Mouse (Mus musculus) v-Abl transformed pro-B cells (cell line): Measurements from ENCODE around the gene Klf7.

Experiments used
- in situ Hi-C, 2 experiments: fragments of 400-800 bp; cut with MboI; formaldehyde crosslinking; loops; one replicate each; pipeline ENCODE4 v1.15.1; 2025; ENCODE audit not compliant: unreplicated experiment in 2 of 2

The Klf7 gene

DNA sequence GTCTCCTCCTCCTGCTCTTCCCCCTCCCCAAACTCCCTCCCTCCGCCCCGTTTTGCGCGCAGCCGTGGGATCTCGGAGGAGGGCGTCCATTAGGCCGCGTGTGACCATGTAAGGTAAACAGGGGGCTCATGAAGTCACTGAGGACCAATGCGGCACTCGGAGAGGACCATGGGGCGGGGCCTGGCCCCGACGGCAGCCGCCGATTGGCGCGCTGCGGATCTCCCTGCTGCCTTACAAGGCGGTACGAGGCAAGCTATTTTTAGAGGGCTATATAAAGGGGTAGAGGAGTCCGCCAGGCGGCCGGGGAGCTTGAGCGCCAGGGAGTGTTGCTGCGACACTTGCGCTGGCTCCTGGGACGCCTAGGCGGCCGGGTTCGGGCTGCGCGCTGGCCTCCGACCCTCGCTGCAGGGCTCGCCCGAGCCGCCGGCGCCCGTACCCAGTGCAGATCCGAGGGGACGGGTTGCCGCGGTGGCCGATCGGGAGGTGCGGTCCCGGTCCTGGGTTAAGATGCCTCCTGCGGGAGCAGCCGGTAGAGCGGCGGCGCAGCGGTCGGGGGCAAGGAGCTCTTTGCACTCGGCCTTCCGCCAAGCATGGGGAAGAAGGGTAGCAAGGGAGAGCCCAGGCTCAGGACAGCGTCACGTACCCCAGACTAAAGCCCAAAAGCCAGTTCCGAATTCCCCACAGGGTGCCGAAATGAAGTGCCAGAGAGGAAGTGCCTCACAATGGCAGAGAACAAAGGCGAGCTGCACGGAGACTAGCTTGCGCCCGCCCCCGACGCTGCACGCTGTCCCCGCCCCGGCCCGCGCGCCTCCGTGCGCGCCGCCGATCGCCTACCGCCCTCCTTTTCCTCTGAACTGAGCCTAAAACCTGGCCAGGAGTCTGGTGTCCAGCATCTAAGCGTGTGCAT, at the start of gene Klf7:
Gene Klf7, minus strand, starts transcription at position 724 of the 907 bp plus-strand sequence.
- in situ Hi-C loops = loop anchor here (5.0 to 25.0 kb wide), 5 partner anchors 35 to 415 kb away; partner anchors contain the start of gene Creb1 (in 1 of the 2)

DNA sequence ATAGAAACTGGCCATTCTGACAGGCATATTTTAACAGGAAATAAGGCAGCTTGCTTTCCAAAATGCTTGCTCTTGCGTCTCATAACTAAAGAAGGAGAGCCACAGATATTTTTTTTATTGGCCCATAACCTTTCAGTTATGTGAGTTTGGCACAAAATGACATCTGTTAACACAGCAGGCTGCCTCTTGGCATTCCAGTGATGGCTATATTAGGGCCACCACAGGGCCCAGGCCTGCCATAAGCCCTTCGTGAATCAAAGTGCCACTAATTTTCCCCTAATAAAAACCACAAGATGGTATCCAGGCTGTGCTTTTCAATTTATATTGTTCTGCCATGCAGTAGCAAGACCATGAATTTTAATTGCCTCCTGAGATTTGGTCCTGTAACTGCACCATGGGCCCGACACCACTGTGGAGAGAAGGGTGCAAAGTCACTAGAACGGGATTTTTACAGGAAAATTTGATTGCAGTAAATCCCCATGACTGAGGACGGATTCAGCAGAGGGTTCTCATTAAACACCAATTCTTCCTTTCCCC, 42.5 kb upstream of the Klf7 start:
- in situ Hi-C loops = no loop called here

DNA sequence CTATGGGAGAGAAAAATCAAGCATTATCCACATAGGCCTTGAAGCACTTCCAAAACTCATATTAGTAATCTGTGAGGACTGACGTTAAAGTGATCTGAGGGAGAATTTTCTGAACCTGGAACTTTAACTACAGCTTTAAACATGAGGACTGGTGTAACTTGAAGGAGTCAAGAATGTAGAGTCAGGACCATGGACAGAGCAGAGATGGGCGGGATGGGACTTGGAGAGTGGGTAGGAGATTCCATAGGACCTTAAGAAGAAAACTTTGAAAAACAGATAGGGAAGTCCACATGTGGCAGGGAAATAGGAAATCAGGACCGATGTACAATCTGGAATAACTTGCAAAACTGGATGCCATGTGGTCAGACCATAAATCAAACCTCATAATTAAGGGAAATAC, 36.7 kb upstream of the Klf7 start:
- in situ Hi-C loops = no loop called here

DNA sequence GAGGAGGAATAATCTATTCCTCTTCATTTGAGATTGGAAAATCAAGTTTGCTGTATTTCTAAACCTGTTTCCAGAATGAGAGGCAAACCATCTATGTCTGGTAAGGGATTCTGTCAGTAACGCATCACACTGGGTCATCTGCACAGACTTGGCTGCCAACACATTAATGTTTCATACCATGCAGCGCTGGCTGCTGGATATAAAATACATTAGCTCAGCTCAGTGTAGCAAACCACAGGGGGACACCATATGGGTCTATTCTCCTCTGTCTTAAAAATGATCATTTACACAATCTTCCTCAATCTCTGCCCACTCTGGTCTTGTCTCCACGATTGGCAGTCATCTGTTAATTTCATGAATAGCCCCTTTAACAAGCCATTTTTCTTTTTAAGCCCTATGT, 27.1 kb upstream of the Klf7 start:
- in situ Hi-C loops = loop anchor here (25.0 kb wide), 3 partner anchors 288 to 487 kb away; partner anchors contain the start of gene 4933402D24Rik (in 2 of the 2)

DNA sequence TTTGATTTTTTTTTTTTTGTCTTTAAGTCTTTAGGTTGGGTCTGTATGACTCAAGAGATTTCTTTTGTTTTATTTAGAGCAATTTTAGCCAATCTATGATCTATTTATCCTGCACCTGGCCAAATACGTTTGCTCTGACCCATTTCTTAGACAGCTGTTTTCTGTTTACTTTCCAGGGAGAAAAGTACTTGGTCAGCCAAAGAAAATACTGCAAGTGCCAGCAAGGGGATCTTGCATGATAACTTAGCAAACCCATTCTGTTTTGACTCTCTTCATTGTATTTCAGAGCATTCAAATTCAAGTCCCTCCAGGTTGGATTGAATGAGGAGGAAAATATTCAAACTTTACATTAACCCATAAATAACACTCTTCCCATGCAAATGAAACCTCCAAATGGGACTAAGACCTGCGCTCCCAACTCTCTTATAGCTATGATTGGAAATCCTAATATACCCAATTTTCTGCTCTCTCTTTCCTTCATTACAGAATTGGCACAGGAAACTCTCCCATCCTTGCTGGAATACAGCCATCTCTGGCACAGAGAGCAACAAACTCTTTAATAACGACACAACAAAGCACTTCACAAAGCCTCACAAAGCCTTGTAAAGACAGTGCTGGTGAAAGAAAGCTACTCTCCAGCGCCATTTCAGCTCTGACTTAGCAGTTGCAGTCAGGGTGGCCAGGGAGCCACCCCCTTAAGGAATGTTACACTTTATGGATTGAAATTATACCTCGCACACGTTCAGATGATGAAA, 20.8 kb upstream of the Klf7 start:
- in situ Hi-C loops = loop anchor here (25.0 kb wide), 3 partner anchors 294 to 481 kb away; partner anchors contain the start of gene 4933402D24Rik (in 2 of the 2)

DNA sequence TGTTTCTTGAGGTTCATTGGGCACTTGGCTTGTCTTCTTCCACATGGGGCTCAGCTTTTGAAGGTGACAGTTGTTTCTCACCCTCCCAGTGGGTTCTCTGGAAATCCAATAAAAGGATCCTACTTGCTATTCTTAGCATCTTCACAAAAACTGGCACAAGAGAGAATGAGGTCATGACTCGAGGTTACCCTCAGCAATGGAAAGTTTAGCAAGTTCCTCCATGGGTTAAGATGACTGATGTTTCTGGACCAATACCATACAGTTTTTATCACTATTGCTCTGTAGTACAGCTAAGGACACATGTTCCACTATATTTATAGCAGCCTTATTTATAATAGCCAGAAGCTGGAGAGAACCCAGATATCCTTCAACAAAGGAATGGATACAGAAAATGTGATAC, 12.4 kb upstream of the Klf7 start:
- in situ Hi-C loops = loop anchor here (25.0 kb wide), 3 partner anchors 303 to 472 kb away; partner anchors contain the start of gene 4933402D24Rik (in 2 of the 2)

DNA sequence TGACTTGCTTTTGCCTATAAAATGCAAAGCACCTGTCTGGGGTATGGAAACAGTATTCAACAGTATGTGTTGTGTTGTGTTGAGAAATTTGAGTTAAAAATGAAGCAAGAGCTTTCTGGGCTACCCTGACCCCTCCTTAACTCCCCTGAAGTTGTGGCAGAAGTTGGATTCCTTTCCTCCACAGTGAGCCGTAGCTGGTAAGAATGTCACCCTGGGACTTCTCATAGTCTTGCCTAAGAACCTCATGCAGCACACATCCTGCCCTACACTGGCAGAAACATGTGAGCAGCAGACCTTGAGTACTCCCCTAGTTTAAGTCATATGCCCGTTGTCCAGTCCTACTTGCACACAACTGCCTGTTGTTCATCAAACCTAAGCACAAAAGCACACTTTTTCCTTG, 4.7 kb upstream of the Klf7 start:
- in situ Hi-C loops = loop anchor here (10.0 to 25.0 kb wide), 6 partner anchors 162 to 465 kb away; partner anchors contain the start of gene 4933402D24Rik (in 2 of the 2)

DNA sequence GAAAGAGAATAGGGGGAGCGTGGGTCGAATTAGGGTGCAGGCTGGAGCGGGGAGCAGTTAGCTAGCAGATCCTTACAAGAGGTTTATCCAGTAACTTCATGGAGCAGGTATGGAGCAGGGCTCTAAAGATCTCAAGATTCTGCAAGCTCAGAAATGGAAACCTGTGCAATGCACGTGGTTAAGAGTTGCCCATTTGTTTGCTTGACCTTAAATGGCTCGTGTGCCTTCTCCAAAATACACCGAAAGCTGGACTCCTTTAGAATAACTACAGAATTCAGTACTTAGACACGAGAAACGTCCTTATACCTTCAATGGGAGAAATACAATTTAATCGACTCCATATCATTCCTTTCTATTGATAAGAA, 366 bp upstream of the Klf7 start:
- in situ Hi-C loops = loop anchor here (5.0 to 25.0 kb wide), 5 partner anchors 35 to 415 kb away; partner anchors contain the start of gene Creb1 (in 1 of the 2)

DNA sequence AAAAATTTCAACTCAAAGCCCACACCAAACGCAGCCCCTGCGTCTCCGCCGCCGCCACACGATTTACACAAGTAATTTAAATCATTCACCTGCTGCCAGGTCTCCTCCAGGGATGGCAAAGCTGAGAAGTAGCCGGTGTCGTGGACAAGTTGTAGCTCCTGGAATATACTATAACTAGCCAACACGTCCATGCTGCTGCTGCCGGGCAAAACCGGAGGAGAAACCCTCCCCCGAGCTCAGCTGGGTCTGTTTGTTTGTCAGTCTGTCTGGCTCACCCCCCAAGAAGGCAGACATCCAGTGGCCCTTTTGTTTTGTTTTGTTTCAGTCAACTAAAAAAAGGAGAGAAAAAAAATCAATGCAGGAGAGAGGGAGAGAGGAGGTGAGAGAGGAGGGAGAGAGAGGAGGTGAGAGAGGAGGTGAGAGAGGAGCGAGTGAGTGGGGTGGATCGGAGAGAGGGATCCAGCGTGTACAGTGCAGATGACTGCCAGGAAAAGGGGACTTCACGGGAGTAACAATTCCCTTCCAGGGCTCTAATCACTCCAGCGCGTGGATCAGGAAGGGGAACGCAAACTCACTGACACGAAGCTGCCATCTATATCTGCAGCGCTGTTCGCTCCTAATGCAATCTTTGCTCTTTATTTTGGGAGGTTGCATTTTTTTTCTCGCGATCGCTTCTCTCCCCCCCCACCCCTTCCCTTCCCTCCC, 1.1 kb downstream of the Klf7 start:
- in situ Hi-C loops = loop anchor here (5.0 to 25.0 kb wide), 5 partner anchors 34 to 416 kb away; partner anchors contain the start of gene Creb1 (in 1 of the 2)

DNA sequence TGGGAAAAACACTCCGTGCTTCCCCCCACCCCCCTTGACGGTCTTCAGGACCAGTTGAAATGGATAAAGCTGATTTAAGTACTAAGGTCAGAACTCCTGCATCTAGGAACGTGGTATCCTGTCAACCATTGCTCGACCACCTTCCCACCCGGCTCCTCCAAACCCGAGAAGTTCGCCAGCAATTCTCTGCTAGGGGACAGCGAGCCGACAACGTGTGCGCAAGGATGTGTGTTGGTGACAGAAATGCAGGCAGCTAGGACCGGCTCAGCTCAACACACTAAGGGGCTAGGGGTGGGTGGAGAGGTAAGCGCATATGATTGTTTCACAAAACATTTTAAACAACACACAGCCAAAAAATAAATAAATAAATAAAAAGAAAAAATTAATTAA, 1.7 kb downstream of the Klf7 start:
- in situ Hi-C loops = loop anchor here (5.0 to 25.0 kb wide), 5 partner anchors 33 to 417 kb away; partner anchors contain the start of gene Creb1 (in 1 of the 2)

DNA sequence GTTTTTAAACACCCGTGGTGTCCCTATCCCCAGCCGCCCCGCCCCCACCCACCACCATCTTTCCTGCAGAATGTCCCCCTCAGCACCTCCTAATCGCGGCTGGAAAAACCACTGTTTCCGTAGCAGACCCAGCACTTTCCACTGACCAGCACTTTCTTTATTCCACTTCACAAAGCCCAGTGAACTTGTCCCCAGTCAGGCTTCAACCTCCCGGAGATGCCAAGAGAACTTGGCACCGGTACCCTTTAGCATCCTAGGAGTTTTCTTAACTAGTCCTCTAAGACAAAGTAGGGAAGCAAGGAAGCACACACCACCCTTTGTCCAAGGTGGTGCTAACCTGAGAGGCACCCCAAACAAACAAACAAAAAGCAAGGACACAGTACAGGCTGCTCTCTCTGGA, 2.2 kb downstream of the Klf7 start:
- in situ Hi-C loops = loop anchor here (5.0 to 25.0 kb wide), 5 partner anchors 33 to 417 kb away; partner anchors contain the start of gene Creb1 (in 1 of the 2)

DNA sequence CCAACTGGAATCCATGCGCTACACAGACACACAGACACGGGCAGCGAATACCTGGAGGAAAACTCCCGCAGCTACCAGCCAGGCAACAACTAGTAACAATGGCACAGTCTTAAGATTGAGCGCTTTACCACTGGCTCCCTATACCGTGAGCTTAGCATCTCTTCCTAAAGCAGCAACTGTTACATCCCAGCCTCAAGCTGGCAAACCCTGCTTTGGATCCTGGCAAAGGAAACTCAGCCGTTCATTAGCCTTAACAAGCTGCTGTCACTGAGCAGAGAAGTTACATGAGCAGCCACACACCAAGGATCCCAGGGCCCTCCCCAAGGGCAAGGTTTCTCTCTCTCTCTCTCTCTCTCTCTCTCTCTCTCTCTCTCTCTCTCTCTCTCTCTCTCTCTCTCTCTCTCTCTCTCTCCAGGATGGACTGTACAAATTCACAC, 2.7 kb downstream of the Klf7 start:
- in situ Hi-C loops = loop anchor here in 1 of 2 experiments (10.0 to 25.0 kb wide), 2 partner anchors 185 to 418 kb away; partner anchors contain the start of gene Creb1

DNA sequence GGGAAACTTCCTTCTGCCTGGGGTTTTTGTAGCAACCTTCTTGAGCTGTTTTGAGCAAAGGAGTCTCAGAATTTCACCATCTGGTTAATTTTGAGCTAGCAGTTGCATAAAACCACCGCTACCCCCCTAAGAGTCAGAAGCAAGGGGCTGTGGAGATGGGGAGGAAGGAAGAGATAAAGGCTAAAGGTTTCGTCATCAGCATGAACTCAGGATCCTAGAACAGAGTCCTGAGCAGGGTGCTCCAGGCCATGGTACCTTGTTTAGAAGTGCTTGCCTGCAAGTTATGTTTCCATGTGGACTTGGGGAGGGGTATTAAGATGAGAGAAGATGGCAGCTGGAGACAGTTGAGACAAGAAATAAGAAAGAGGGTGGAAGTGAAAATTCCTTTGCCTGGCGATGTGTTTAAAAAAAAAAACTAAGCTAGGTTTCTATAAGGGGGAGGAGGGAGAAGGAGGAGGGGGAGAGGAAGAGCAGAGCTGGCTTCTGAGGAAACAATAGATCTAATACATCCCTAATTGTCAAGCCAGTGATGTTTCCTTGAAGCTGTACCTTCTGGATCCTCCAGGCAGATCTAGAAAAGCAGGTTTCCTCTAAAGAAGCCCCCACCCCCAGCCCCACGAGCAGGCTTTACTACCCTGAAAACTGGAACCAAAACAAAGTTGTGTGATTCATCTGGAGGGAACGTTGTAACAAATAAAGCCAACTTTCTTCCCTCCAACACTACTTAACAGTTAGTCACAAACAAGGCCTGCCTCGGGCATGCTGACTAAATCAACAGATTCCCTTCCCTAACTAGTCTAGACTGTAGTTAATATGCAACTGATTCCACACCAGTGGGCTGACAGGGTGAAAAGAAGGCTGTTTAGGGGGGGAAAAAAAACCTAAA, 3.6 kb downstream of the Klf7 start:
- in situ Hi-C loops = loop anchor here in 1 of 2 experiments (10.0 to 25.0 kb wide), 2 partner anchors 186 to 419 kb away; partner anchors contain the start of gene Creb1

DNA sequence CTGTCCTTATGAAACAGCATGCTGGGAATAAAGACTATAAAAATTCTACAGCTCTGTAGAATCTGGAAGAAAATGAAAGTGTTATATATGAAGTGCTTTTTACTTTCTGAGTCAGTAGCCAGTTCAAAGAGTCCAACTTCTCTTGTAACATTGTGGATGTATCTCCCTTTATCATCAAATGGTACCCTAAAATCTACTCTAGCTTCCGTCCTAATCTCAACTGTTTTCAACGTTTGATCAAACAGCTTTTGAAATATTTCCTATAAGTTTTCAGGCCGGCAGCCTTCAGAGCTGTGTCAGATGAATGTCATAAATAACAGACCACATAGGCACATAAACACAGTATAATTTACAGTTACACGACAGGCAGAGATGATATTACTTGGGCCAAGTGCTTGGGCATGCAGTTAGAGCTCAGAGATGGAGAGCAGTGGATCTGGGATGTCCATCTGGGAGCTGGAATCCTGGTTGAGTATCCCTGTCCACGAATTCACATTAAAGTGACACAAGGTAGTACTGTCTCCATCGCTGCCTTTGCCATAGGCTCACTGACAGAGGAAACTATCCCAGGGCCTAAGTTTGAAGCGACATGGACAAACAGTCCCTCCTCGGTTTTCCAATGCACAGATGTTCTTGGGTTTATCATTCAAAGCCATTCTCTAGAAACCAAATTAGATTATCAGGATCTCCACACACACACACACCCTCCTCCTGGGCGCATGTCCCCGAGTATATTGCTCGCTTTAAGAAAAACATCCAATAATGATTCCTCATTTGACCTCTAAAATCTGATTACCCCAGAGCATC, 4.4 kb downstream of the Klf7 start:
- in situ Hi-C loops = loop anchor here in 1 of 2 experiments (10.0 to 25.0 kb wide), 2 partner anchors 187 to 420 kb away; partner anchors contain the start of gene Creb1

DNA sequence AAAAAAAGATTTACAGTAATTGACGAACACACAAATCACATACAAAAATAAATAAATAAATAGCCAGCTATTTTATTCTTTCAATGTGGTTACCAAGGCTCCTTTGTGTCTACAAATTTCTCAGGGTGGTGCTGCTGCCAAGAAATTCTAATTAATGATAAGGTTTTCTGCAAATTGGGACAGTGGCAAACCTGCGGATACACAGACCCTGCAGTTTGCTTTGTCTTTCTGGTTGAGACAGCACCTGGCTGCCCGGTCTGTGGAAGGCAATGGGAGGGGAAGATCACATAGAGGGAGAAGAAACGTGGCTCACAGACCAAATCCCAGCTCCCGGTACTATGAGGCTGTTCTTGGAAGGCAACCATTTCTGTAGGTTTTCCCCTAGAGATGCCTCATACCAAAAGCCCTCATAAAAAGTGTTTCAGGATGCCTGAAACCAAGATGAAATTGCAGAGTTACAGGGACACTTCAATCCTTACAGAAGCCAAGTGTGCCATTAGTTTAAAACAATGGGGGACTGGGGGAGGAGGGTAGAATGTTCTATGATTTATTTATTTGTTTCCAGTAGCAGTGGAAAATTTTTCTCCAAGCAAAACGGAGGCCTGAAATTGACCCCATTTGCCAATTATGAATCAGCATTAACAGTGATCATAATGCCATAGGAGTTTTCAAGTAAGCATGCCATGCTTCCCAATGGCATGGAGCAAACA, 5.2 kb downstream of the Klf7 start:
- in situ Hi-C loops = loop anchor here in 1 of 2 experiments (10.0 to 25.0 kb wide), 2 partner anchors 188 to 420 kb away; partner anchors contain the start of gene Creb1

DNA sequence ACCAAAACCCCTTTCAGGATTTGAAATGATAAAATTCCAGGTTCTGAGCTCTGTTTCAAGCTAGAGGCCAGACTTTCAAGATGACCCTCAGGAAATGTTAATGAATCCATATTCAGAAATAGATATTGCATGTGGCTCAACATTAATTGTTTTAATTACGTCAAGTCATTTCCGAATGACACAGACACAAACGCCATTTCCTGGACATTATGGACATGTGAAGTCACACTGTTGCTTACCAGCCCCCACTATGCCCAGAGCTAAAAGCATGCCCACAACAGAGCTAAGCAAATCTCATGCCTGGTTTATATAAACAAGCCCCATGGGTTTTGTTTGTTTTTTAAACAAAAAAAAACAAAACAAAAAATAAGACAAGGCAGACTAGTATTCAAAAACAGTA, 7.5 kb downstream of the Klf7 start:
- in situ Hi-C loops = loop anchor here in 1 of 2 experiments (10.0 to 25.0 kb wide), 2 partner anchors 190 to 423 kb away; partner anchors contain the start of gene Creb1

DNA sequence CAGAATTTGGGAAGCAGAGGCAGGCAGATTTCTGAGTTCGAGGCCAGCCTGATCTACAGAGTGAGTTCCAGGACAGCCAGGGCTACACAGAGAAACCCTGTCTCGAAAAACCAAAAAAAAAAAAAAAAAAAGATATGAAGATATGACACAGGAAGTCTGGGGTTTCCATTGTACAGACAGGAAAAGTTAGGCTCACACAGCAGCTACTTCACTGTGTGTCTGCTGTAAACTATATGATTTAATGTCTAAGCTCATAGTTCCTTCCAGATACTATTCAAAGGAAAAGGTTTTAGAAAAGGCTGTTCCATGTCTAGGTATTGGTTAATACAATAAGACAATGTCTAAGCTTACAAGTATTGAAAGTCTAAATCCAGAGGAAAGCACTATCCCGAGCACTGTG, 13.4 kb downstream of the Klf7 start:
- in situ Hi-C loops = loop anchor here in 1 of 2 experiments (25.0 kb wide), 1 partner anchor 429 kb away; the partner anchor contains the start of gene Creb1
